Mouse (Mus musculus) hindbrain, embryonic 15.5 days (tissue): Measurements from ENCODE around the gene Safb2. TPM values are rescaled to one million over a fixed set of nuclear protein-coding genes. Genes with fewer than 3 reads are reported as not detected.
A peak's percentile ranks its signal among the peaks of the same experiment; 100 is the strongest.
"Not testable (repeated sequence)": the region's sequence is repeated elsewhere in the genome, so short reads cannot be mapped to it uniquely, and the experiment has no call there.

Source experiments
- ATAC-seq: fragments of 200-750 bp; cut with Nextera tagmentation; 2 replicates; pipeline ENCODE4 v1.8.0; 2017; ENCODE audit warnings: low read depth, moderate number of reproducible peaks, moderate TSS enrichment; ENCODE audit not compliant: low FRiP score
- H3K27ac ChIP-seq: fragments of 300-500 bp; sonication (generic); replicated peaks from 2 replicates; pipeline ENCODE4 v1.5.1; 2015; ENCODE audit warnings: mild to moderate bottlenecking, inconsistent platforms
- H3K27me3 ChIP-seq: fragments of 300-500 bp; sonication (generic); 2 replicates; pipeline ENCODE4 v1.6.1; 2015; ENCODE audit warnings: control low read depth, inconsistent platforms
- H3K36me3 ChIP-seq: fragments of 300-500 bp; sonication (generic); 2 replicates; pipeline ENCODE4 v1.6.1; 2015; ENCODE audit warnings: control low read depth, inconsistent platforms
- H3K4me1 ChIP-seq: fragments of 300-500 bp; sonication (generic); replicated peaks from 2 replicates; pipeline ENCODE4 v1.6.1; 2015; ENCODE audit warnings: control low read depth, inconsistent platforms
- H3K4me2 ChIP-seq: fragments of 300-500 bp; sonication (generic); 2 replicates; pipeline ENCODE4 v1.6.1; 2015; ENCODE audit warnings: moderate library complexity, mild to moderate bottlenecking, inconsistent platforms
- H3K4me3 ChIP-seq: fragments of 300-500 bp; sonication (generic); 2 replicates; pipeline ENCODE4 v1.5.1; 2015; ENCODE audit warnings: mild to moderate bottlenecking, inconsistent platforms
- H3K9ac ChIP-seq: fragments of 300-500 bp; sonication (generic); 2 replicates; pipeline ENCODE4 v1.6.1; 2015; ENCODE audit warnings: inconsistent platforms
- H3K9me3 ChIP-seq: fragments of 300-500 bp; sonication (generic); 2 replicates; pipeline ENCODE4 v1.6.1; 2016; ENCODE audit warnings: control low read depth, inconsistent platforms
- WGBS: fragments of 180-500 bp; shearing (Covaris S2); methylation state at CpG from one replicate; pipeline ENCODE4 v1.1.7; 2015; 5-methylcytosine and 5-hydroxymethylcytosine counted together
- polyA plus RNA-seq: library from polyadenylated mRNA; unstranded; fragments of >200 nt; fragmentation: Nextera tagmentation; extraction: Ambion mirVana; gene quantifications from 2 replicates; pipeline ENCODE4 v1.2.1, GENCODE M21; 2015

The Safb2 gene
- polyA plus RNA-seq, 1 experiment from 2014 or later: 81.2 TPM

- no peak overlapping the region; the same call in 1 of the 2 replicates for H3K4me2 ChIP-seq
- H3K4me1 ChIP-seq: peaks cover 28% of the 10 kb centered on the region
- H3K4me3 ChIP-seq: no peak overlapping the region
- H3K36me3 ChIP-seq: peaks cover 43% of the 10 kb centered on the region
- no peak for ATAC-seq
- H3K9ac ChIP-seq: no peak overlapping the region
- 93% methylated on average over 4 of the region's 4 CpGs for WGBS
- H3K9me3 ChIP-seq: no peaks in the 10 kb centered on the region
- H3K27ac ChIP-seq: no peak overlapping the region
- no peaks in the 10 kb centered on the region for H3K27me3 ChIP-seq
Measured at GRCm38 (mm10) chr17:56615792-56616191, 31.4 kb upstream of the Safb2 start.

- Histone ChIP-seq H3K4me2 (peak overlapping the region; percentile 70), H3K27me3 (no peaks in the 10 kb centered on the region), H3K27ac (no peak overlapping the region), H3K4me1 (peaks cover 33% of the 10 kb centered on the region), H3K9me3 (no peaks in the 10 kb centered on the region), H3K4me3 (peak overlapping the region; percentile 77; the same call in 1 of the 2 replicates), H3K36me3 (peaks cover 37% of the 10 kb centered on the region), H3K9ac (no peak overlapping the region)
- no peak for ATAC-seq
- WGBS: 94% methylated on average over 11 of the region's 11 CpGs
Measured at GRCm38 (mm10) chr17:56615136-56615784, 30.9 kb upstream of the Safb2 start.

- peak overlapping the region; percentile 94; the same call in 1 of the 2 replicates for H3K27ac ChIP-seq
- peaks cover 36% of the 10 kb centered on the region for H3K4me1 ChIP-seq
- no peak for ATAC-seq
- peaks cover 30% of the 10 kb centered on the region for H3K36me3 ChIP-seq
- 31% methylated on average over 14 of the region's 14 CpGs for WGBS
- H3K4me3 ChIP-seq: peak overlapping the region; percentile 77
- H3K27me3 ChIP-seq: no peaks in the 10 kb centered on the region
- no peaks in the 10 kb centered on the region for H3K9me3 ChIP-seq
- H3K4me2 ChIP-seq: peak overlapping the region; percentile 70
- H3K9ac ChIP-seq: peak overlapping the region; percentile 68
Measured at GRCm38 (mm10) chr17:56614391-56615135, 30.2 kb upstream of the Safb2 start.

GRCm38 (mm10) chr17:56613893-56614292 lies 29.5 kb upstream of the Safb2 start:
- not testable (repeated sequence) for ATAC-seq, H3K9me3 ChIP-seq, H3K27me3 ChIP-seq
- Histone ChIP-seq H3K4me3 (peak overlapping the region; percentile 77), H3K9ac (peak overlapping the region; percentile 68), H3K27ac (peak overlapping the region; percentile 94), H3K36me3 (peaks cover 25% of the 10 kb centered on the region), H3K4me2 (peak overlapping the region; percentile 70), H3K4me1 (peaks cover 38% of the 10 kb centered on the region)
- WGBS: under 1% methylated on average over 26 of the region's 26 CpGs

- Histone ChIP-seq H3K27me3 (no peaks in the 10 kb centered on the region), H3K4me2 (peak within 1 kb of the TSS; percentile 70), H3K36me3 (peaks cover 22% of the 10 kb centered on the region), H3K9me3 (no peaks in the 10 kb centered on the region), H3K4me1 (peaks cover 44% of the 10 kb centered on the region), H3K9ac (peak within 1 kb of the TSS; percentile 68), H3K27ac (peak within 1 kb of the TSS; percentile 94), H3K4me3 (peak within 1 kb of the TSS; percentile 77)
- 0% methylated on average over 52 of the region's 52 CpGs for WGBS
- ATAC-seq: peak; percentile 63
Measured at GRCm38 (mm10) chr17:56613236-56613844, 29.0 kb upstream of the Safb2 start, which contains the start of gene Rpl36. Gene Rpl36, plus strand, starts transcription at chr17:56613416.

- H3K9ac ChIP-seq, ATAC-seq, H3K27me3 ChIP-seq, H3K4me3 ChIP-seq, H3K27ac ChIP-seq, H3K4me2 ChIP-seq, H3K9me3 ChIP-seq: not testable (repeated sequence)
- WGBS: 79% methylated on average over 10 of the region's 10 CpGs
- peaks cover 17% of the 10 kb centered on the region for H3K36me3 ChIP-seq
- peaks cover 52% of the 10 kb centered on the region for H3K4me1 ChIP-seq
Measured at GRCm38 (mm10) chr17:56612565-56612939, 28.2 kb upstream of the Safb2 start.

- ATAC-seq: no peak
- no peak overlapping the region for H3K4me3 ChIP-seq
- no peaks in the 10 kb centered on the region for H3K9me3 ChIP-seq
- peaks cover 20% of the 10 kb centered on the region for H3K36me3 ChIP-seq
- no peak overlapping the region for H3K9ac ChIP-seq
- WGBS: 16% methylated on average over 14 of the region's 14 CpGs
- no peak overlapping the region for H3K27ac ChIP-seq
- H3K4me2 ChIP-seq: no peak overlapping the region
- H3K4me1 ChIP-seq: peaks cover 54% of the 10 kb centered on the region
- no peaks in the 10 kb centered on the region for H3K27me3 ChIP-seq
Measured at GRCm38 (mm10) chr17:56611861-56612564, 27.6 kb upstream of the Safb2 start.

- H3K9ac ChIP-seq: no peak overlapping the region
- 60% methylated on average over 2 of the region's 2 CpGs for WGBS
Measured at GRCm38 (mm10) chr17:56611323-56611722, 26.9 kb upstream of the Safb2 start.

GRCm38 (mm10) chr17:56609452-56610171 lies 25.2 kb upstream of the Safb2 start, which contains the start of gene 2410015M20Rik:
Gene 2410015M20Rik, minus strand, starts transcription at chr17:56609771.
- WGBS: under 1% methylated on average over 44 of the region's 44 CpGs
- Histone ChIP-seq H3K9ac (peak within 1 kb of the TSS; percentile 71), H3K27me3 (no peaks in the 10 kb centered on the region), H3K4me2 (peak within 1 kb of the TSS; percentile 68), H3K4me1 (peaks cover 40% of the 10 kb centered on the region), H3K9me3 (no peaks in the 10 kb centered on the region), H3K27ac (peak within 1 kb of the TSS; percentile 89), H3K36me3 (peaks cover 26% of the 10 kb centered on the region), H3K4me3 (peak within 1 kb of the TSS; percentile 63)
- peak; percentile 89 for ATAC-seq

More at GRCm38 (mm10) chr17:56611323-56611722, 26.9 kb upstream of the Safb2 start:
- no peak overlapping the region for H3K27ac ChIP-seq
- no peak overlapping the region for H3K4me2 ChIP-seq
- no peaks in the 10 kb centered on the region for H3K9me3 ChIP-seq
- H3K27me3 ChIP-seq: no peaks in the 10 kb centered on the region
- H3K4me3 ChIP-seq: no peak overlapping the region
- no peak for ATAC-seq
- peaks cover 20% of the 10 kb centered on the region for H3K36me3 ChIP-seq
- peaks cover 54% of the 10 kb centered on the region for H3K4me1 ChIP-seq

- H3K9ac ChIP-seq: peak overlapping the region; percentile 71
- ATAC-seq: no peak
- peak overlapping the region; percentile 63 for H3K4me3 ChIP-seq
- peaks cover 32% of the 10 kb centered on the region for H3K4me1 ChIP-seq
- no peaks in the 10 kb centered on the region for H3K9me3 ChIP-seq
- no peaks in the 10 kb centered on the region for H3K27me3 ChIP-seq
- peak overlapping the region; percentile 89; the same call in 1 of the 2 replicates for H3K27ac ChIP-seq
- 57% methylated on average over 5 of the region's 5 CpGs for WGBS
- H3K4me2 ChIP-seq: peak overlapping the region; percentile 68
- H3K36me3 ChIP-seq: peaks cover 36% of the 10 kb centered on the region
Measured at GRCm38 (mm10) chr17:56608699-56609098, 24.3 kb upstream of the Safb2 start.

- H3K9me3 ChIP-seq: no peaks in the 10 kb centered on the region
- peaks cover 47% of the 10 kb centered on the region for H3K36me3 ChIP-seq
- ATAC-seq: no peak
- H3K4me3 ChIP-seq: no peak overlapping the region
- H3K27ac ChIP-seq: no peak overlapping the region
- no peak overlapping the region for H3K9ac ChIP-seq
- H3K4me2 ChIP-seq: no peak overlapping the region
- 85% methylated on average over 3 of the region's 3 CpGs for WGBS
- no peaks in the 10 kb centered on the region for H3K27me3 ChIP-seq
- peaks cover 30% of the 10 kb centered on the region for H3K4me1 ChIP-seq
Measured at GRCm38 (mm10) chr17:56607521-56608062, 23.2 kb upstream of the Safb2 start.
